Mouse (Mus musculus) left cerebral cortex, adult 2 months (tissue): ENCODE results near the gene Lin37. TPM values are rescaled to one million over a fixed set of nuclear protein-coding genes. Genes with fewer than 3 reads are reported as not detected.

Source experiments
- DNase-seq, 2 experiments: peaks; one replicate each; pipeline ENCODE4 v3.0.0; 2021 to 2022; ENCODE audit warnings: low spot score in 2 of 2, mixed read lengths in 1 of 2; ENCODE audit errors: extremely low spot score in 1 of 2
- H3K27ac ChIP-seq: fragments of 200-600 bp; 2 replicates; pipeline ENCODE4 v1.8.1; 2022
- H3K4me3 ChIP-seq: fragments of 200-600 bp; 2 replicates; pipeline ENCODE4 v1.8.1; 2022
- CTCF ChIP-seq: fragments of 200-600 bp; IDR thresholded peaks from 2 replicates; pipeline ENCODE4 v1.8.1; 2022; ENCODE audit warnings: antibody characterized with exemption, mild to moderate bottlenecking, moderate library complexity
- intact Hi-C: fragments of 180-260 bp; cut with DNase I; formaldehyde crosslinking; loops from one replicate; pipeline ENCODE4 v1.15.1; 2025
- microRNA-seq, 2 experiments: library from miRNA; unstranded; fragments of <30 nt; microRNA quantifications; one replicate each; pipeline ENCODE4 v1.2.0; 2021
- total RNA-seq, 2 experiments: library from RNA; stranded (reverse); gene quantifications; 2 replicates each; pipeline ENCODE4 v1.2.3; 2021

Gene Lin37
- total RNA-seq, 2 experiments from 2014 or later: 42.9 to 43.2 TPM

- no peak overlapping the region for H3K4me3 ChIP-seq
- H3K27ac ChIP-seq: no peak overlapping the region
- TF ChIP-seq CTCF: no peak
- intact Hi-C loops: no loop called here
- no peak for DNase-seq
Measured at GRCm38 (mm10) chr7:30520856-30521255, 38.8 kb downstream of the Lin37 start.

- TF ChIP-seq CTCF: no peak
- intact Hi-C loops: no loop called here
- DNase-seq: no peak
- Histone ChIP-seq H3K27ac (no peak overlapping the region), H3K4me3 (no peak overlapping the region)
Measured at GRCm38 (mm10) chr7:30520396-30520795, 39.2 kb downstream of the Lin37 start.

- no peak for TF ChIP-seq CTCF
- Histone ChIP-seq H3K4me3 (no peak overlapping the region), H3K27ac (no peak overlapping the region)
- no peak for DNase-seq
- intact Hi-C loops: no loop called here
Measured at GRCm38 (mm10) chr7:30518325-30518724, 41.3 kb downstream of the Lin37 start.

- TF ChIP-seq CTCF: no peak
- intact Hi-C loops: no loop called here
- H3K27ac ChIP-seq: no peak overlapping the region
- no peak overlapping the region for H3K4me3 ChIP-seq
- no peak for DNase-seq
Measured at GRCm38 (mm10) chr7:30515003-30515760, 44.5 kb downstream of the Lin37 start.

GRCm38 (mm10) chr7:30508061-30508460, 51.6 kb downstream of the Lin37 start:
- Histone ChIP-seq H3K4me3 (no peak overlapping the region), H3K27ac (no peak overlapping the region)
- intact Hi-C loops: no loop called here
- no peak for DNase-seq
- TF ChIP-seq CTCF: no peak

Small RNA genes lying within 50 kb of the gene (microRNA-seq; reads per million reads assigned to microRNA genes)
- 0.49 to 1.2 reads per million in 2 experiments for gene Gm38670
- 0.48 to 1.2 reads per million in 2 experiments for gene Mir3569

Other genes starting within 250 kb of the Lin37 start
- 10 to 100 TPM in 1 of 2 experiments, 1 to 10 TPM in 1; 8.8 to 19.2 TPM for gene Syne4, start 245.0 kb downstream of the Lin37 start, total RNA-seq
- under 1 TPM in 1 of 2 experiments, not detected in 1; 0.66 TPM for gene E130208F15Rik, start 238.1 kb downstream of the Lin37 start, total RNA-seq
- gene Sdhaf1, start 235.9 kb downstream of the Lin37 start, total RNA-seq: 1 to 10 TPM; 7.0 to 8.0 TPM
- 10 to 100 TPM; 33.0 to 36.4 TPM for gene Lrfn3, start 197.1 kb downstream of the Lin37 start, total RNA-seq
- gene Tyrobp, start 146.1 kb downstream of the Lin37 start, total RNA-seq: 10 to 100 TPM; 25.9 to 26.6 TPM
- gene Hcst, start 140.0 kb downstream of the Lin37 start, total RNA-seq: 1 to 10 TPM in 1 of 2 experiments, not detected in 1; 3.1 TPM
- 1 to 10 TPM; 3.9 to 5.1 TPM for gene Nfkbid, start 138.1 kb downstream of the Lin37 start, total RNA-seq
- gene Aplp1, start 114.3 kb downstream of the Lin37 start, total RNA-seq: 1,000 to 10,000 TPM; 1,205 to 1,260 TPM
- 10 to 100 TPM; 11.0 to 11.9 TPM for gene Kirrel2, start 102.1 kb downstream of the Lin37 start, total RNA-seq
- 1 to 10 TPM in 1 of 2 experiments, under 1 TPM in 1; 0.79 to 1.1 TPM for gene Nphs1, start 101.5 kb downstream of the Lin37 start, total RNA-seq
- not detected for gene Prodh2, start 66.2 kb downstream of the Lin37 start, total RNA-seq
- 100 to 1,000 TPM; 182 to 220 TPM for gene Arhgap33, start 24.8 kb downstream of the Lin37 start, total RNA-seq
- gene Hspb6, start 7.7 kb downstream of the Lin37 start, total RNA-seq: 1 to 10 TPM; 4.4 to 5.0 TPM
- gene Proser3, start 7.5 kb downstream of the Lin37 start, total RNA-seq: 1 to 10 TPM; 4.9 to 5.2 TPM
- gene U2af1l4, start 3.5 kb upstream of the Lin37 start, total RNA-seq: 10 to 100 TPM; 67.4 to 74.4 TPM
- 1 to 10 TPM; 6.4 to 8.8 TPM for gene Gm49396, start 3.5 kb upstream of the Lin37 start, total RNA-seq
- gene Psenen, start 3.8 kb upstream of the Lin37 start, total RNA-seq: 10 to 100 TPM; 84.9 to 93.8 TPM
- gene Igflr1, start 5.6 kb upstream of the Lin37 start, total RNA-seq: 1 to 10 TPM; 3.8 to 6.6 TPM
- gene Kmt2b, start 28.9 kb upstream of the Lin37 start, total RNA-seq: 10 to 100 TPM; 53.4 to 57.4 TPM
- gene Zbtb32, start 39.1 kb upstream of the Lin37 start, total RNA-seq: not detected
- under 1 TPM; 0.48 to 0.96 TPM for gene Upk1a, start 53.0 kb upstream of the Lin37 start, total RNA-seq
- gene Cox6b1, start 66.3 kb upstream of the Lin37 start, total RNA-seq: 100 to 1,000 TPM; 565 to 587 TPM
- not detected for gene Etv2, start 76.0 kb upstream of the Lin37 start, total RNA-seq
- gene Rbm42, start 90.5 kb upstream of the Lin37 start, total RNA-seq: 10 to 100 TPM; 67.7 to 67.8 TPM
- 1 to 10 TPM; 4.7 to 5.2 TPM for gene Haus5, start 105.2 kb upstream of the Lin37 start, total RNA-seq
- not detected for gene Pmis2, start 111.8 kb upstream of the Lin37 start, total RNA-seq
- gene 2200002J24Rik, start 139.1 kb upstream of the Lin37 start, total RNA-seq: not detected
- under 1 TPM; 0.70 TPM for gene Atp4a, start 152.4 kb upstream of the Lin37 start, total RNA-seq
- 100 to 1,000 TPM; 119 to 127 TPM for gene Tmem147, start 169.7 kb upstream of the Lin37 start, total RNA-seq
- gene Gapdhs, start 183.8 kb upstream of the Lin37 start, total RNA-seq: not detected
- 1 to 10 TPM; 7.8 to 8.7 TPM for gene Sbsn, start 191.6 kb upstream of the Lin37 start, total RNA-seq
- 1 to 10 TPM; 1.9 to 2.1 TPM for gene Dmkn, start 203.9 kb upstream of the Lin37 start, total RNA-seq
- not detected for gene Krtdap, start 228.1 kb upstream of the Lin37 start, total RNA-seq